Mouse (Mus musculus): ENCODE measurements around the gene Fam69b. TPM values are rescaled to one million over a fixed set of nuclear protein-coding genes. Genes with fewer than 3 reads are reported as not detected.

Gene Fam69b
- polyA plus RNA-seq, 1 experiment from 2014 or later, result 123 TPM

- 87% methylated on average over 4 of the region's 4 CpGs for WGBS
- peaks cover 50% of the 10 kb centered on the region for H3K36me3 ChIP-seq (ENCODE audit: control insufficient read depth, insufficient read depth, low read length)
- no peak for DNase-seq
- peaks cover 26% of the 10 kb centered on the region for H3K4me1 ChIP-seq (ENCODE audit: control insufficient read depth, insufficient read depth, low read length)
- H3K9ac ChIP-seq (replicated peaks; ENCODE audit: low read length), result no peak overlapping the region
- no peak overlapping the region for H3K4me2 ChIP-seq (ENCODE audit: low read length)
- no peak overlapping the region for H3K27ac ChIP-seq (replicated peaks; ENCODE audit: low read depth, low read length)
- no peak for ATAC-seq (ENCODE audit: low FRiP score, low TSS enrichment)
- H3K4me3 ChIP-seq (replicated peaks; ENCODE audit: low read depth, low read length), result no peak overlapping the region
- no peaks in the 10 kb centered on the region for H3K9me3 ChIP-seq (ENCODE audit: control insufficient read depth, low read length)
- no peaks in the 10 kb centered on the region for H3K27me3 ChIP-seq (ENCODE audit: control insufficient read depth, insufficient read depth, low read length)
Observed at GRCm38 (mm10) chr2:26637316-26637932, 9.2 kb downstream of the Fam69b start.

GRCm38 (mm10) chr2:26638039-26638438 is 9.8 kb downstream of the Fam69b start:
- ATAC-seq (ENCODE audit: low FRiP score, low TSS enrichment), result no peak
- peak overlapping the region; percentile 61 for H3K4me2 ChIP-seq (ENCODE audit: low read length)
- peaks cover 46% of the 10 kb centered on the region for H3K36me3 ChIP-seq (ENCODE audit: control insufficient read depth, insufficient read depth, low read length)

GRCm38 (mm10) chr2:26638572-26638971 is 10.3 kb downstream of the Fam69b start:
- Histone ChIP-seq H3K9ac (replicated peaks; ENCODE audit: low read length) (peak overlapping the region; percentile 94), H3K27me3 (ENCODE audit: control insufficient read depth, insufficient read depth, low read length) (no peaks in the 10 kb centered on the region), H3K4me1 (ENCODE audit: control insufficient read depth, insufficient read depth, low read length) (peaks cover 15% of the 10 kb centered on the region), H3K4me2 (ENCODE audit: low read length) (peak overlapping the region; percentile 61), H3K9me3 (ENCODE audit: control insufficient read depth, low read length) (no peaks in the 10 kb centered on the region), H3K4me3 (replicated peaks; ENCODE audit: low read depth, low read length) (peak overlapping the region; percentile 90), H3K36me3 (ENCODE audit: control insufficient read depth, insufficient read depth, low read length) (peaks cover 46% of the 10 kb centered on the region), H3K27ac (replicated peaks; ENCODE audit: low read depth, low read length) (no peak overlapping the region)
- WGBS, result 81% methylated on average over 5 of the region's 5 CpGs
- DNase-seq (no peak), ATAC-seq (ENCODE audit: low FRiP score, low TSS enrichment) (no peak)

More at GRCm38 (mm10) chr2:26638039-26638438, 9.8 kb downstream of the Fam69b start:
- Histone ChIP-seq H3K9me3 (ENCODE audit: control insufficient read depth, low read length) (no peaks in the 10 kb centered on the region), H3K4me3 (replicated peaks; ENCODE audit: low read depth, low read length) (0 out of 2 replicates have a peak overlapping the region, but pooled peaks have one; percentile 5), H3K27me3 (ENCODE audit: control insufficient read depth, insufficient read depth, low read length) (no peaks in the 10 kb centered on the region), H3K27ac (replicated peaks; ENCODE audit: low read depth, low read length) (no peak overlapping the region), H3K4me1 (ENCODE audit: control insufficient read depth, insufficient read depth, low read length) (peaks cover 20% of the 10 kb centered on the region), H3K9ac (replicated peaks; ENCODE audit: low read length) (peak overlapping the region; percentile 40; the same call in 1 of the 2 replicates)
- DNase-seq, result no peak
- 84% methylated on average over 5 of the region's 5 CpGs for WGBS

- 5% methylated on average over 8 of the region's 8 CpGs for WGBS
- peak overlapping the region; percentile 61 for H3K4me2 ChIP-seq (ENCODE audit: low read length)
- no peak overlapping the region for H3K27ac ChIP-seq (replicated peaks; ENCODE audit: low read depth, low read length)
- H3K4me1 ChIP-seq (ENCODE audit: control insufficient read depth, insufficient read depth, low read length), result peaks cover 15% of the 10 kb centered on the region
- no peaks in the 10 kb centered on the region for H3K9me3 ChIP-seq (ENCODE audit: control insufficient read depth, low read length)
- DNase-seq (peak; percentile 74), ATAC-seq (ENCODE audit: low FRiP score, low TSS enrichment) (0 out of 2 replicates have a peak, but pooled peaks have one; percentile 15)
- peak overlapping the region; percentile 94 for H3K9ac ChIP-seq (replicated peaks; ENCODE audit: low read length)
- peaks cover 44% of the 10 kb centered on the region for H3K36me3 ChIP-seq (ENCODE audit: control insufficient read depth, insufficient read depth, low read length)
- no peaks in the 10 kb centered on the region for H3K27me3 ChIP-seq (ENCODE audit: control insufficient read depth, insufficient read depth, low read length)
- peak overlapping the region; percentile 90 for H3K4me3 ChIP-seq (replicated peaks; ENCODE audit: low read depth, low read length)
Observed at GRCm38 (mm10) chr2:26639083-26639482, 10.8 kb downstream of the Fam69b start.

- no peaks in the 10 kb centered on the region for H3K9me3 ChIP-seq (ENCODE audit: control insufficient read depth, low read length)
- WGBS, result 5% methylated on average over 49 of the region's 49 CpGs
- H3K9ac ChIP-seq (replicated peaks; ENCODE audit: low read length), result peak overlapping the region; percentile 94
- no peaks in the 10 kb centered on the region for H3K27me3 ChIP-seq (ENCODE audit: control insufficient read depth, insufficient read depth, low read length)
- peaks cover 15% of the 10 kb centered on the region for H3K4me1 ChIP-seq (ENCODE audit: control insufficient read depth, insufficient read depth, low read length)
- peak overlapping the region; percentile 84 for H3K27ac ChIP-seq (replicated peaks; ENCODE audit: low read depth, low read length)
- DNase-seq (peak; percentile 99), ATAC-seq (ENCODE audit: low FRiP score, low TSS enrichment) (peak; percentile 87)
- H3K4me2 ChIP-seq (ENCODE audit: low read length), result peak overlapping the region; percentile 61
- H3K36me3 ChIP-seq (ENCODE audit: control insufficient read depth, insufficient read depth, low read length), result peaks cover 33% of the 10 kb centered on the region
- H3K4me3 ChIP-seq (replicated peaks; ENCODE audit: low read depth, low read length), result peak overlapping the region; percentile 90
Observed at GRCm38 (mm10) chr2:26639838-26640830, 11.9 kb downstream of the Fam69b start.

GRCm38 (mm10) chr2:26641006-26641647 is 12.9 kb downstream of the Fam69b start:
- Histone ChIP-seq H3K4me2 (ENCODE audit: low read length) (no peak overlapping the region), H3K4me1 (ENCODE audit: control insufficient read depth, insufficient read depth, low read length) (peaks cover 15% of the 10 kb centered on the region), H3K36me3 (ENCODE audit: control insufficient read depth, insufficient read depth, low read length) (peaks cover 23% of the 10 kb centered on the region), H3K9me3 (ENCODE audit: control insufficient read depth, low read length) (no peaks in the 10 kb centered on the region), H3K9ac (replicated peaks; ENCODE audit: low read length) (no peak overlapping the region), H3K27ac (replicated peaks; ENCODE audit: low read depth, low read length) (no peak overlapping the region), H3K27me3 (ENCODE audit: control insufficient read depth, insufficient read depth, low read length) (no peaks in the 10 kb centered on the region), H3K4me3 (replicated peaks; ENCODE audit: low read depth, low read length) (no peak overlapping the region)
- no peak for DNase-seq
- WGBS, result 82% methylated on average over 7 of the region's 7 CpGs
- no peak for ATAC-seq (ENCODE audit: low FRiP score, low TSS enrichment)

- Histone ChIP-seq H3K4me1 (ENCODE audit: control insufficient read depth, insufficient read depth, low read length) (peaks cover 2% of the 10 kb centered on the region), H3K4me2 (ENCODE audit: low read length) (no peak overlapping the region), H3K27ac (replicated peaks; ENCODE audit: low read depth, low read length) (no peak overlapping the region), H3K27me3 (ENCODE audit: control insufficient read depth, insufficient read depth, low read length) (no peaks in the 10 kb centered on the region), H3K4me3 (replicated peaks; ENCODE audit: low read depth, low read length) (no peak overlapping the region), H3K36me3 (ENCODE audit: control insufficient read depth, insufficient read depth, low read length) (no peaks in the 10 kb centered on the region; the same call in 1 of the 2 replicates), H3K9ac (replicated peaks; ENCODE audit: low read length) (no peak overlapping the region), H3K9me3 (ENCODE audit: control insufficient read depth, low read length) (no peaks in the 10 kb centered on the region)
- DNase-seq, result peak; percentile 66
- ATAC-seq (ENCODE audit: low FRiP score, low TSS enrichment), result no peak
- 73% methylated on average over 2 of the region's 2 CpGs for WGBS
Observed at GRCm38 (mm10) chr2:26643942-26644341, 15.7 kb downstream of the Fam69b start.

GRCm38 (mm10) chr2:26646643-26647293 is 18.5 kb downstream of the Fam69b start:
- Histone ChIP-seq H3K9me3 (ENCODE audit: control insufficient read depth, low read length) (no peaks in the 10 kb centered on the region), H3K27me3 (ENCODE audit: control insufficient read depth, insufficient read depth, low read length) (no peaks in the 10 kb centered on the region), H3K4me1 (ENCODE audit: control insufficient read depth, insufficient read depth, low read length) (no peaks in the 10 kb centered on the region), H3K9ac (replicated peaks; ENCODE audit: low read length) (no peak overlapping the region), H3K4me3 (replicated peaks; ENCODE audit: low read depth, low read length) (no peak overlapping the region), H3K36me3 (ENCODE audit: control insufficient read depth, insufficient read depth, low read length) (no peaks in the 10 kb centered on the region), H3K27ac (replicated peaks; ENCODE audit: low read depth, low read length) (no peak overlapping the region), H3K4me2 (ENCODE audit: low read length) (no peak overlapping the region)
- 25% methylated on average over 3 of the region's 3 CpGs for WGBS
- ATAC-seq (ENCODE audit: low FRiP score, low TSS enrichment) (peak; percentile 92), DNase-seq (peak; percentile 94)
